Mouse (Mus musculus): ENCODE measurements around the gene Aamp. TPM values are rescaled to one million over a fixed set of nuclear protein-coding genes. Genes with fewer than 3 reads are reported as not detected.
"Not testable (repeated sequence)": the region's sequence is repeated elsewhere in the genome, so short reads cannot be mapped to it uniquely, and the experiment has no call there.

Aamp gene
- 249 and 258 TPM in 2 replicates for polyA plus RNA-seq (2014; fragmentation: Nextera tagmentation; extraction: Ambion mirVana)

- Histone ChIP-seq H3K4me1 (ENCODE audit: control insufficient read depth, insufficient read depth, low read length) (peaks cover 9% of the 10 kb centered on the region; the same call in 1 of the 2 replicates), H3K4me3 (ENCODE audit: low read length) (peak within 1 kb of the TSS; percentile 83), H3K9ac (ENCODE audit: low read depth, low read length) (peak within 1 kb of the TSS; percentile 80), H3K9me3 (ENCODE audit: control insufficient read depth, low read length) (no peaks in the 10 kb centered on the region), H3K4me2 (replicated peaks; ENCODE audit: low read depth, low read length) (peak within 1 kb of the TSS; percentile 88), H3K36me3 (ENCODE audit: control insufficient read depth, insufficient read depth, low read length) (peaks cover 50% of the 10 kb centered on the region), H3K27ac (ENCODE audit: low read depth, low read length) (peak within 1 kb of the TSS; percentile 67), H3K27me3 (ENCODE audit: control insufficient read depth, insufficient read depth, low read length) (no peaks in the 10 kb centered on the region)
- under 1% methylated on average over 56 of the region's 56 CpGs for WGBS
- ATAC-seq (ENCODE audit: low FRiP score, low TSS enrichment) = peak; percentile 97
Measured at GRCm38 (mm10) chr1:74284543-74285160, at the start of gene Aamp, which contains the start of gene Pnkd. Gene Aamp (minus strand): TSS chr1:74284738. Gene Pnkd (plus strand): TSS chr1:74284930.

GRCm38 (mm10) chr1:74332930-74333329 lies 48.4 kb upstream of the Aamp start:
- no peak for ATAC-seq (ENCODE audit: low FRiP score, low TSS enrichment)
- 0 out of 2 replicates have a peak overlapping the region, but pooled peaks have one; percentile 53 for H3K27ac ChIP-seq (ENCODE audit: low read depth, low read length)
- 2% methylated on average over 9 of the region's 9 CpGs for WGBS

GRCm38 (mm10) chr1:74332241-74332763 lies 47.8 kb upstream of the Aamp start:
- H3K4me1 ChIP-seq (ENCODE audit: control insufficient read depth, insufficient read depth, low read length) = peaks cover 26% of the 10 kb centered on the region
- H3K4me3 ChIP-seq (ENCODE audit: low read length) = peak overlapping the region; percentile 49
- peak overlapping the region; percentile 73 for H3K4me2 ChIP-seq (replicated peaks; ENCODE audit: low read depth, low read length)
- H3K27me3 ChIP-seq (ENCODE audit: control insufficient read depth, insufficient read depth, low read length) = no peaks in the 10 kb centered on the region
- H3K36me3 ChIP-seq (ENCODE audit: control insufficient read depth, insufficient read depth, low read length) = no peaks in the 10 kb centered on the region
- 0% methylated on average over 34 of the region's 36 CpGs for WGBS
- H3K27ac ChIP-seq (ENCODE audit: low read depth, low read length) = peak overlapping the region; percentile 62; the same call in 1 of the 2 replicates
- H3K9ac ChIP-seq (ENCODE audit: low read depth, low read length) = peak overlapping the region; percentile 59
- peak; percentile 97 for ATAC-seq (ENCODE audit: low FRiP score, low TSS enrichment)
- no peaks in the 10 kb centered on the region for H3K9me3 ChIP-seq (ENCODE audit: control insufficient read depth, low read length)

More at GRCm38 (mm10) chr1:74332930-74333329, 48.4 kb upstream of the Aamp start:
- peaks cover 26% of the 10 kb centered on the region for H3K4me1 ChIP-seq (ENCODE audit: control insufficient read depth, insufficient read depth, low read length)
- peak overlapping the region; percentile 59 for H3K9ac ChIP-seq (ENCODE audit: low read depth, low read length)
- H3K4me3 ChIP-seq (ENCODE audit: low read length) = peak overlapping the region; percentile 49
- no peaks in the 10 kb centered on the region for H3K27me3 ChIP-seq (ENCODE audit: control insufficient read depth, insufficient read depth, low read length)
- no peaks in the 10 kb centered on the region for H3K9me3 ChIP-seq (ENCODE audit: control insufficient read depth, low read length)
- peak overlapping the region; percentile 73 for H3K4me2 ChIP-seq (replicated peaks; ENCODE audit: low read depth, low read length)
- no peaks in the 10 kb centered on the region for H3K36me3 ChIP-seq (ENCODE audit: control insufficient read depth, insufficient read depth, low read length)

GRCm38 (mm10) chr1:74331046-74331681 lies 46.6 kb upstream of the Aamp start:
- H3K27ac ChIP-seq (ENCODE audit: low read depth, low read length) = peak overlapping the region; percentile 74

GRCm38 (mm10) chr1:74329899-74330431 lies 45.4 kb upstream of the Aamp start:
- Histone ChIP-seq H3K27me3 (ENCODE audit: control insufficient read depth, insufficient read depth, low read length) (no peaks in the 10 kb centered on the region), H3K9me3 (ENCODE audit: control insufficient read depth, low read length) (no peaks in the 10 kb centered on the region), H3K4me3 (ENCODE audit: low read length) (no peak overlapping the region), H3K27ac (ENCODE audit: low read depth, low read length) (no peak overlapping the region), H3K36me3 (ENCODE audit: control insufficient read depth, insufficient read depth, low read length) (no peaks in the 10 kb centered on the region), H3K9ac (ENCODE audit: low read depth, low read length) (no peak overlapping the region), H3K4me2 (replicated peaks; ENCODE audit: low read depth, low read length) (no peak overlapping the region), H3K4me1 (ENCODE audit: control insufficient read depth, insufficient read depth, low read length) (peaks cover 26% of the 10 kb centered on the region)
- no peak for ATAC-seq (ENCODE audit: low FRiP score, low TSS enrichment)
- 79% methylated on average over 7 of the region's 7 CpGs for WGBS

More at GRCm38 (mm10) chr1:74331046-74331681, 46.6 kb upstream of the Aamp start:
- Histone ChIP-seq H3K9me3 (ENCODE audit: control insufficient read depth, low read length) (no peaks in the 10 kb centered on the region), H3K9ac (ENCODE audit: low read depth, low read length) (no peak overlapping the region), H3K4me2 (replicated peaks; ENCODE audit: low read depth, low read length) (no peak overlapping the region), H3K4me1 (ENCODE audit: control insufficient read depth, insufficient read depth, low read length) (peaks cover 26% of the 10 kb centered on the region), H3K27me3 (ENCODE audit: control insufficient read depth, insufficient read depth, low read length) (no peaks in the 10 kb centered on the region), H3K4me3 (ENCODE audit: low read length) (no peak overlapping the region), H3K36me3 (ENCODE audit: control insufficient read depth, insufficient read depth, low read length) (no peaks in the 10 kb centered on the region)
- no peak for ATAC-seq (ENCODE audit: low FRiP score, low TSS enrichment)
- WGBS = 63% methylated on average over 4 of the region's 4 CpGs

GRCm38 (mm10) chr1:74326916-74327315 lies 42.4 kb upstream of the Aamp start:
- not testable (repeated sequence) for ATAC-seq (ENCODE audit: low FRiP score, low TSS enrichment); H3K36me3 ChIP-seq (ENCODE audit: control insufficient read depth, insufficient read depth, low read length); H3K9me3 ChIP-seq (ENCODE audit: control insufficient read depth, low read length); H3K4me2 ChIP-seq (replicated peaks; ENCODE audit: low read depth, low read length); H3K4me3 ChIP-seq (ENCODE audit: low read length); H3K9ac ChIP-seq (ENCODE audit: low read depth, low read length); H3K27ac ChIP-seq (ENCODE audit: low read depth, low read length); H3K27me3 ChIP-seq (ENCODE audit: control insufficient read depth, insufficient read depth, low read length)
- H3K4me1 ChIP-seq (ENCODE audit: control insufficient read depth, insufficient read depth, low read length) = peaks cover 13% of the 10 kb centered on the region
- 86% methylated on average over 2 of the region's 2 CpGs for WGBS

GRCm38 (mm10) chr1:74321396-74321795 lies 36.9 kb upstream of the Aamp start:
- no peak overlapping the region for H3K9ac ChIP-seq (ENCODE audit: low read depth, low read length)
- no peak overlapping the region for H3K27ac ChIP-seq (ENCODE audit: low read depth, low read length)
- WGBS = 86% methylated on average over 3 of the region's 3 CpGs
- H3K27me3 ChIP-seq (ENCODE audit: control insufficient read depth, insufficient read depth, low read length) = no peaks in the 10 kb centered on the region
- H3K4me2 ChIP-seq (replicated peaks; ENCODE audit: low read depth, low read length) = no peak overlapping the region
- no peaks in the 10 kb centered on the region for H3K4me1 ChIP-seq (ENCODE audit: control insufficient read depth, insufficient read depth, low read length)
- H3K9me3 ChIP-seq (ENCODE audit: control insufficient read depth, low read length) = no peaks in the 10 kb centered on the region
- H3K36me3 ChIP-seq (ENCODE audit: control insufficient read depth, insufficient read depth, low read length) = no peaks in the 10 kb centered on the region
- no peak for ATAC-seq (ENCODE audit: low FRiP score, low TSS enrichment)
- no peak overlapping the region for H3K4me3 ChIP-seq (ENCODE audit: low read length)

GRCm38 (mm10) chr1:74318711-74319110 lies 34.2 kb upstream of the Aamp start:
- H3K9ac ChIP-seq (ENCODE audit: low read depth, low read length) = no peak overlapping the region
- H3K4me1 ChIP-seq (ENCODE audit: control insufficient read depth, insufficient read depth, low read length) = no peaks in the 10 kb centered on the region
- no peaks in the 10 kb centered on the region for H3K9me3 ChIP-seq (ENCODE audit: control insufficient read depth, low read length)
- no peak overlapping the region for H3K27ac ChIP-seq (ENCODE audit: low read depth, low read length)
- H3K36me3 ChIP-seq (ENCODE audit: control insufficient read depth, insufficient read depth, low read length) = no peaks in the 10 kb centered on the region
- H3K27me3 ChIP-seq (ENCODE audit: control insufficient read depth, insufficient read depth, low read length) = no peaks in the 10 kb centered on the region
- no peak overlapping the region for H3K4me2 ChIP-seq (replicated peaks; ENCODE audit: low read depth, low read length)
- WGBS = 77% methylated on average over 3 of the region's 3 CpGs
- no peak for ATAC-seq (ENCODE audit: low FRiP score, low TSS enrichment)
- H3K4me3 ChIP-seq (ENCODE audit: low read length) = no peak overlapping the region
